Mouse (Mus musculus) lung, embryonic 14.5 days (tissue): Measurements from ENCODE around the gene Mmp8. TPM values are rescaled to one million over a fixed set of nuclear protein-coding genes. Genes with fewer than 3 reads are reported as not detected.
A peak's percentile ranks its signal among the peaks of the same experiment; 100 is the strongest.

Experiments
- ATAC-seq: fragments of 200-750 bp; cut with Nextera tagmentation; 2 replicates; pipeline ENCODE4 v1.8.0; 2017; ENCODE audit warnings: mild to moderate bottlenecking, moderate TSS enrichment, moderate library complexity; ENCODE audit not compliant: insufficient read depth
- DNase-seq: peaks from one replicate; pipeline ENCODE4 v3.0.0-alpha.2; 2015
- H3K27ac ChIP-seq: fragments of 300-500 bp; sonication (generic); 2 replicates; pipeline ENCODE4 v1.5.1; 2014; ENCODE audit warnings: low read depth, mild to moderate bottlenecking, moderate library complexity
- H3K27me3 ChIP-seq: fragments of 300-500 bp; sonication (generic); 2 replicates; pipeline ENCODE4 v1.6.1; 2014; ENCODE audit warnings: low read length, control low read depth; ENCODE audit not compliant: insufficient read depth
- H3K36me3 ChIP-seq: fragments of 300-500 bp; sonication (generic); 2 replicates; pipeline ENCODE4 v1.6.1; 2014; ENCODE audit warnings: control low read depth; ENCODE audit not compliant: insufficient read depth
- H3K4me1 ChIP-seq: fragments of 300-500 bp; sonication (generic); 2 replicates; pipeline ENCODE4 v1.6.1; 2014; ENCODE audit warnings: antibody characterized with exemption, control low read depth; ENCODE audit not compliant: insufficient read depth
- H3K4me2 ChIP-seq: fragments of 300-500 bp; sonication (generic); 2 replicates; pipeline ENCODE4 v1.6.1; 2014; ENCODE audit warnings: mild to moderate bottlenecking
- H3K4me3 ChIP-seq: fragments of 300-500 bp; sonication (generic); 2 replicates; pipeline ENCODE4 v1.5.1; 2014; ENCODE audit warnings: low read depth, low read length
- H3K9ac ChIP-seq: fragments of 300-500 bp; sonication (generic); 2 replicates; pipeline ENCODE4 v1.6.1; 2014
- H3K9me3 ChIP-seq: fragments of 300-500 bp; sonication (generic); 2 replicates; pipeline ENCODE4 v1.6.1; 2016; ENCODE audit warnings: low read depth, low read length, control low read depth
- CTCF ChIP-seq: IDR thresholded peaks from 2 replicates; pipeline ENCODE4 v1.5.1; 2016; ENCODE audit warnings: antibody characterized with exemption, low read depth
- WGBS: fragments of 180-500 bp; shearing (Covaris S2); extraction: QIAGEN DNeasy Blood & Tissue Kit; methylation state at CpG from one replicate; pipeline ENCODE4 v1.1.7; 2014; 5-methylcytosine and 5-hydroxymethylcytosine counted together
- polyA plus RNA-seq: library from polyadenylated mRNA; unstranded; fragments of >200 nt; fragmentation: Nextera tagmentation; extraction: Ambion mirVana; gene quantifications from 2 replicates; pipeline ENCODE4 v1.2.1, GENCODE M21; 2014

The Mmp8 gene
- polyA plus RNA-seq, 1 experiment from 2014 or later: 0.24 TPM

DNA sequence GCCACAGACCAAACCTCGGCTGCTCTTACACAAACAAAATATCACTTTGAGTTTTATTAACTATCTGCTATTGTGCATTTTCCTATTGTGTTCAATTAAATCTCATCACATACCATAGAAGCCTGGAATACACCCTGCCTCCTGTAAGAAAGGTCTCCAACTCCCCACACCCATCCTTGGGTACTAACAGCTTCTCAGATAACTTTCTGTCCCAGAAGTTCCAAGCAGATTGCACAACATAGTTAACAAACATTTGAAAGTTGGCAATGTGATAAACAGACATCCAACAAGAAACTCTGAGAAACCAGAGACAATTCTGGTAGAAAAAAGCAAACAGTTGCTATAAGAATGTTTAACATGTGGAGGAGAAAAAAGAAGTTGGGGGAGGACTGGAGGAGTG, 12.2 kb downstream of the Mmp8 start:
- Histone ChIP-seq H3K27ac (no peak overlapping the region), H3K27me3 (no peaks in the 10 kb centered on the region), H3K4me1 (peaks cover 12% of the 10 kb centered on the region; the same call in 1 of the 2 replicates), H3K36me3 (no peaks in the 10 kb centered on the region), H3K9me3 (no peaks in the 10 kb centered on the region), H3K4me2 (no peak overlapping the region), H3K9ac (no peak overlapping the region), H3K4me3 (no peak overlapping the region)
- WGBS: 81% methylated on average over 1 of the region's 1 CpGs
- DNase-seq (no peak), ATAC-seq (no peak)
- no peak for TF ChIP-seq CTCF

DNA sequence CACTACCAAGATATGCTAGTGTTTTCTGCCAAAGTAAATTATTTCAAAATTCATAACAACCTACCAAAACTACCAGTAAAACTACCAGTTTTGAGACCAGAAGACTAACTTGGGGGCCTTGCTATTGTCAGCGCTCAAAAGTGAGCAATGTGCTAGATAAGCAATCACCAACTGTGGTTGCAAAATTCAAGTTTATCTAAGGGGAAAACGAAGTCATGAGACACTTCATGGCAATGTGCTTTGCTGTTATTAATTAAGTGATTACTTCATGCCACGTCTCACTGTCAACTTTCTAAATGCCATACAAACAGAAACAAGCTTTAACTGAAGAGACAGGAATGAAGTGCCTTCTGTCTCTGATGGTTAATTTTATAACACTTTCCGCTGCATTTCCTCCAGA, 12.9 kb downstream of the Mmp8 start, which contains the start of gene Mmp27:
Gene Mmp27 (plus strand): TSS at position 235 of the 400 bp plus-strand sequence.
- DNase-seq (no peak), ATAC-seq (no peak)
- Histone ChIP-seq H3K4me3 (no peak within 1 kb of the TSS), H3K9ac (no peak within 1 kb of the TSS), H3K27me3 (no peaks in the 10 kb centered on the region), H3K36me3 (no peaks in the 10 kb centered on the region), H3K9me3 (no peaks in the 10 kb centered on the region), H3K4me1 (peaks cover 12% of the 10 kb centered on the region; the same call in 1 of the 2 replicates), H3K27ac (no peak within 1 kb of the TSS), H3K4me2 (no peak within 1 kb of the TSS)
- 47% methylated on average over 4 of the region's 4 CpGs for WGBS
- no peak for TF ChIP-seq CTCF

DNA sequence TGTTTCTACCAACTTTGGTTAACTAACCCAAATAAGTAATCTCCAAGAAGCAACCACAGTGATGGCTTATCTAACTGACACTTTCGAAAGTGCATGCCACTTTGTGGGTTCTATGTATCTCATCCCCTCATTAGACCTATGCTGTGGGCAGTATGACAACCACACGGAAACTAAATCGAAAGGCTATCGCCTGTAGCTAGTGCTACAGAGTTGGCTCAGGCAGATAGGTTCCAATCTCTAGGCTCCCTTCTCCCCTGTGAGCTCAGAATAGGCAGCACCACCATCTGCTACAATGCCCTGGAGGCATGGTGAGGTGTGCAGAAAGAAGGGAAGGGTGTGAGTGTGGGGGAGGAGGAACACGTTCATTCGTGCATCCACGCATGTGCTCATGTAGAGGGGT, 13.9 kb downstream of the Mmp8 start:
- WGBS: 88% methylated on average over 7 of the region's 7 CpGs
- TF ChIP-seq CTCF: no peak

DNA sequence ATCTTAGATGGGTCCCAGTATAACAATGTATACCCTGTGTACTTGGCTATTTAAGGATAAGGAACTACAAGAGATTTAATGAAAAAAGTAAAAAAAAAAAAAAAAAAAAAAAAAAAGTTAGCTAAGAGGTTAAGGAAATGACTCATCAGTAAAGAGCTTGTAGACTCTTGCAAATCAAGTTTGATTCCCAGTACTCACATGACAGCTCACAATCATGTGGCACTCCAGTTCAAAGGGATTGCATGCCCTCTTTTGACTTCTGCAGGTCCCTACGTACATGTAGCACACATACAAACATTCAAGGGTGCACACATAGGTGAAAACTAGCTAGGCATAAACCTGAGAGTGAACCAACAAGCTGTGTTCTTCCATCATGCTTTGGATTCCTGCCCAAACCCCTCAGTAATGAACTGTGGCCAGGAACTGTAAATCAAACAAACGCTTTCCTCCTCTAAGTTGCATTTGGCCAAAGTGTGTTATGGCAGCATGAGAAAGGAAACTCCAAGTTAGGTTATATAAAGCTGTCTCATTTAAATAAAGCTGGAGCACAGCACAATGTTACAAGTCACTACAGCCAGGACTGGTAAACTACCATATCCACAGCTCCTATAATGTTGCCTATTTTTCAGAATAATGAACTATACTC, 14.5 kb downstream of the Mmp8 start:
- Histone ChIP-seq H3K9me3 (no peaks in the 10 kb centered on the region), H3K4me2 (no peak overlapping the region), H3K4me3 (no peak overlapping the region), H3K36me3 (no peaks in the 10 kb centered on the region), H3K27ac (no peak overlapping the region), H3K9ac (no peak overlapping the region), H3K4me1 (peaks cover 12% of the 10 kb centered on the region; the same call in 1 of the 2 replicates), H3K27me3 (no peaks in the 10 kb centered on the region)
- TF ChIP-seq CTCF: no peak
- ATAC-seq: peak; percentile 58; the same call in 1 of the 2 replicates
- DNase-seq: peak; percentile 78
- WGBS: 36% methylated on average over 2 of the region's 2 CpGs

More for the DNA sequence above, 13.9 kb downstream of the Mmp8 start:
- Histone ChIP-seq H3K27ac (no peak overlapping the region), H3K36me3 (no peaks in the 10 kb centered on the region), H3K9ac (no peak overlapping the region), H3K4me2 (no peak overlapping the region), H3K27me3 (no peaks in the 10 kb centered on the region), H3K4me1 (peaks cover 12% of the 10 kb centered on the region; the same call in 1 of the 2 replicates), H3K9me3 (no peaks in the 10 kb centered on the region), H3K4me3 (no peak overlapping the region)
- no peak for ATAC-seq
- DNase-seq: no peak

DNA sequence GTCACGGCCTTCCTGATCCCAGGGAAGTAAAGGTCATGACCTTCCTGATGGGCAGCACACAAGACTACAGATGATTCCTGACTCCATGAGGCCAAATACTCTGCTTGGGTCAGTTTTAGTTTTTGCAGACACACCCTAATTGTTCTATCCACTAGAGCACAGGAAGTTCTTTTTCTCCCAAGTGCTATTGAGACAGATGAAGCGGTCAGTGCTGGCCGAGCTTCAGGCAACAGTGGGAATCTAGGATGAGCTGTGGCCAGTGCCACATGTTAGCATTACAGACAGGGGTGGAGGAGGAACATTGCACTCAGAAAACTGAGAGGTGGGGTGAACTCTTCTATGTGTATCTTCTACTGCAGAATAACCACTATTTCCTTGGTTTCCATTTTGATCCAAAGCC, 17.3 kb downstream of the Mmp8 start:
- no peak for ATAC-seq
- no peaks in the 10 kb centered on the region for H3K27me3 ChIP-seq
- no peaks in the 10 kb centered on the region for H3K36me3 ChIP-seq
- H3K4me2 ChIP-seq: no peak overlapping the region
- TF ChIP-seq CTCF: no peak
- no peak overlapping the region for H3K9ac ChIP-seq
- WGBS: 77% methylated on average over 3 of the region's 3 CpGs
- no peak for DNase-seq
- H3K27ac ChIP-seq: no peak overlapping the region
- no peak overlapping the region for H3K4me3 ChIP-seq
- H3K9me3 ChIP-seq: no peaks in the 10 kb centered on the region
- peaks cover 10% of the 10 kb centered on the region; the same call in 1 of the 2 replicates for H3K4me1 ChIP-seq

- Histone ChIP-seq H3K27ac (no peak overlapping the region), H3K4me1 (0 out of 2 replicates have a peak, but pooled peaks cover 5% of the 10 kb centered on the region), H3K4me3 (no peak overlapping the region), H3K27me3 (no peaks in the 10 kb centered on the region), H3K36me3 (no peaks in the 10 kb centered on the region), H3K9me3 (no peaks in the 10 kb centered on the region), H3K9ac (no peak overlapping the region), H3K4me2 (no peak overlapping the region)
- DNase-seq (no peak), ATAC-seq (no peak)
- 85% methylated on average over 2 of the region's 2 CpGs for WGBS
- no peak for TF ChIP-seq CTCF
Observed at GRCm38 (mm10) chr9:7577371-7577770, 19.1 kb downstream of the Mmp8 start.

- DNase-seq (no peak), ATAC-seq (no peak)
- Histone ChIP-seq H3K9ac (no peak overlapping the region), H3K27me3 (no peaks in the 10 kb centered on the region), H3K9me3 (no peaks in the 10 kb centered on the region), H3K36me3 (no peaks in the 10 kb centered on the region), H3K4me1 (no peaks in the 10 kb centered on the region), H3K4me3 (no peak overlapping the region), H3K4me2 (no peak overlapping the region), H3K27ac (no peak overlapping the region)
- no peak for TF ChIP-seq CTCF
- WGBS: 70% methylated on average over 8 of the region's 8 CpGs
Observed at GRCm38 (mm10) chr9:7590063-7590462, 31.8 kb downstream of the Mmp8 start.
